Mouse (Mus musculus): ENCODE data around the gene Syn3. TPM values are rescaled to one million over a fixed set of nuclear protein-coding genes. Genes with fewer than 3 reads are reported as not detected.

The Syn3 gene
- polyA plus RNA-seq, 2 experiments: 0.11 to 0.14 TPM

DNA sequence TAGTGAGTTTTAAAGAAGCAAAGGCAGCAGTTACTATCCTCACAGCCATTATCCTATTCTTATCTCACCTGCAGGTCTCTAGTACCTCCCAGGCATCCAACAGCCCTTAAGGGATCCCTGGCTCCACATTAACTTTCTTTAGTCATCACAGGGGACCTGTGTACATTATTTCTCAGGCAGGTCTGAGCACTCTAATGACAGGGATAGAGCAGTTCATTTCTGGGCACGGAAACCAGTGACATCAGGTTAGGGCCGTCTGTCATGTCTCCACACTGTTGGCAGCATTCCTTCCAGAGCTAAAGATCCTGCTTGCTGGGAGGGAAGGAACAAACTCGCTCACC lies 477.3 kb downstream of the Syn3 start:
- WGBS (ENCODE audit: insufficient replicate concordance): 3% methylated on average over 3 of the region's 3 CpGs
- H3K9ac ChIP-seq (replicated peaks): peak overlapping the region; percentile 59

DNA sequence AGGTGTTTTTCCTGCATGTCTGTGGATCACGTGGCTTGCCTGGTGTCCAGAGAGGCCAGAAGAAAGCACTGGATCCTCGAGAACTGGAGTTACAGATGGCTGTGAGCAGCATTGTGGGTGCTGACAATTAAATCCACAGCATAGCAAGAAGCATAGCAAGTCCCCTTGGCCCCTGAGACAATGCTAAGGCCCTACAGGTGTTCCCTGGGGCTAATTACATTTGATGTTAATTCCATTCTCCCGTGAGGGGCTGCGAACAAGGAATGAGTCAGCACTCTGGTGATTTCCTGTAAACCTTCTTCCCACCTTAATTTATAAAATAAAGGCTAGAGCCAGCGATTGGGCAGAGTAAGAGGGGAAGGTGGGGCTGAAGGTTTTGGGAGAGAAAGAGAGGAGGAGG lies 479.9 kb downstream of the Syn3 start:
- Histone ChIP-seq H3K27me3 (ENCODE audit: control insufficient read depth, insufficient read depth, low read length) (no peaks in the 10 kb centered on the region), H3K36me3 (replicated peaks; ENCODE audit: control insufficient read depth, insufficient read depth, low read depth) (no peaks in the 10 kb centered on the region; the same call in 1 of the 2 replicates), H3K4me2 (ENCODE audit: low read depth) (no peak overlapping the region), H3K4me1 (replicated peaks; ENCODE audit: control insufficient read depth in 2 of 2, insufficient read depth in 2 of 2, low read length in 1 of 2) (peaks cover 0 to 6% of the 10 kb centered on the region in 2 experiments; a peak in 2 of 4 replicates), H3K27ac (no peak overlapping the region), H3K9ac (replicated peaks) (no peak overlapping the region), H3K4me3 (ENCODE audit: insufficient read depth in 1 of 2, low read depth in 2 of 2, low read length in 2 of 2) (no peak overlapping the region), H3K9me3 (ENCODE audit: control insufficient read depth, low read length) (no peaks in the 10 kb centered on the region)
- 30% methylated on average over 5 of the region's 5 CpGs for WGBS (ENCODE audit: insufficient replicate concordance)
- TF ChIP-seq EP300 (IDR thresholded peaks at IDR 0.05; ENCODE audit: low read depth) (no peak), CTCF (IDR thresholded peaks at IDR 0.05; ENCODE audit: low read depth) (no peak)
- no peak for ATAC-seq (ENCODE audit: insufficient read depth)
- no peak for DNase-seq (ENCODE audit: low read depth in 3 of 3, low spot score in 3 of 3)

More for the DNA sequence above, 477.3 kb downstream of the Syn3 start:
- Histone ChIP-seq H3K4me1 (replicated peaks; ENCODE audit: control insufficient read depth in 2 of 2, insufficient read depth in 2 of 2, low read length in 1 of 2) (peaks cover 15 to 23% of the 10 kb centered on the region in 2 experiments), H3K27ac (0 out of 2 replicates have a peak overlapping the region, but pooled peaks have one; percentile 12), H3K4me3 (ENCODE audit: insufficient read depth in 1 of 2, low read depth in 2 of 2, low read length in 2 of 2) (peak overlapping the region; percentile 47 to 74), H3K27me3 (ENCODE audit: control insufficient read depth, insufficient read depth, low read length) (no peaks in the 10 kb centered on the region), H3K36me3 (replicated peaks; ENCODE audit: control insufficient read depth, insufficient read depth, low read depth) (peaks cover 12% of the 10 kb centered on the region), H3K9me3 (ENCODE audit: control insufficient read depth, low read length) (no peaks in the 10 kb centered on the region), H3K4me2 (ENCODE audit: low read depth) (peak overlapping the region; percentile 61)
- DNase-seq (ENCODE audit: low read depth in 3 of 3, low spot score in 3 of 3) (no peak), ATAC-seq (ENCODE audit: insufficient read depth) (0 out of 2 replicates have a peak, but pooled peaks have one; percentile 5)
- TF ChIP-seq CTCF (IDR thresholded peaks at IDR 0.05; ENCODE audit: low read depth): no peak
- TF ChIP-seq EP300 (IDR thresholded peaks at IDR 0.05; ENCODE audit: low read depth): no peak

GRCm38 (mm10) chr10:86017781-86018180 lies 480.9 kb downstream of the Syn3 start:
- Histone ChIP-seq H3K4me1 (replicated peaks; ENCODE audit: control insufficient read depth in 2 of 2, insufficient read depth in 2 of 2, low read length in 1 of 2) (peaks cover 0 to 3% of the 10 kb centered on the region in 2 experiments; a peak in 1 of 4 replicates), H3K36me3 (replicated peaks; ENCODE audit: control insufficient read depth, insufficient read depth, low read depth) (no peaks in the 10 kb centered on the region), H3K27ac (no peak overlapping the region), H3K9ac (replicated peaks) (no peak overlapping the region), H3K4me3 (ENCODE audit: insufficient read depth in 1 of 2, low read depth in 2 of 2, low read length in 2 of 2) (no peak overlapping the region), H3K4me2 (ENCODE audit: low read depth) (no peak overlapping the region), H3K27me3 (ENCODE audit: control insufficient read depth, insufficient read depth, low read length) (no peaks in the 10 kb centered on the region), H3K9me3 (ENCODE audit: control insufficient read depth, low read length) (no peaks in the 10 kb centered on the region)
- no peak for DNase-seq (ENCODE audit: low read depth in 3 of 3, low spot score in 3 of 3)
- 79% methylated on average over 7 of the region's 7 CpGs for WGBS (ENCODE audit: insufficient replicate concordance)
- no peak for ATAC-seq (ENCODE audit: insufficient read depth)
- TF ChIP-seq CTCF (IDR thresholded peaks at IDR 0.05; ENCODE audit: low read depth): no peak
- no peak for TF ChIP-seq EP300 (IDR thresholded peaks at IDR 0.05; ENCODE audit: low read depth)

- 76% methylated on average over 2 of the region's 2 CpGs for WGBS (ENCODE audit: insufficient replicate concordance)
- Histone ChIP-seq H3K4me2 (ENCODE audit: low read depth) (no peak within 1 kb of the TSS), H3K36me3 (replicated peaks; ENCODE audit: control insufficient read depth, insufficient read depth, low read depth) (no peaks in the 10 kb centered on the region), H3K4me1 (replicated peaks; ENCODE audit: control insufficient read depth in 2 of 2, insufficient read depth in 2 of 2, low read length in 1 of 2) (no peaks in the 10 kb centered on the region), H3K9me3 (ENCODE audit: control insufficient read depth, low read length) (no peaks in the 10 kb centered on the region), H3K9ac (replicated peaks) (no peak within 1 kb of the TSS), H3K27ac (no peak within 1 kb of the TSS), H3K27me3 (ENCODE audit: control insufficient read depth, insufficient read depth, low read length) (no peaks in the 10 kb centered on the region), H3K4me3 (ENCODE audit: insufficient read depth in 1 of 2, low read depth in 2 of 2, low read length in 2 of 2) (no peak within 1 kb of the TSS)
- TF ChIP-seq EP300 (IDR thresholded peaks at IDR 0.05; ENCODE audit: low read depth) (no peak), CTCF (IDR thresholded peaks at IDR 0.05; ENCODE audit: low read depth) (no peak)
- no peak for ATAC-seq (ENCODE audit: insufficient read depth)
- no peak for DNase-seq (ENCODE audit: low read depth in 3 of 3, low spot score in 3 of 3)
Observed at GRCm38 (mm10) chr10:86011781-86012180, 486.9 kb downstream of the Syn3 start, which contains the start of gene Bpifc. Bpifc (minus strand) TSS chr10:86011895.

DNA sequence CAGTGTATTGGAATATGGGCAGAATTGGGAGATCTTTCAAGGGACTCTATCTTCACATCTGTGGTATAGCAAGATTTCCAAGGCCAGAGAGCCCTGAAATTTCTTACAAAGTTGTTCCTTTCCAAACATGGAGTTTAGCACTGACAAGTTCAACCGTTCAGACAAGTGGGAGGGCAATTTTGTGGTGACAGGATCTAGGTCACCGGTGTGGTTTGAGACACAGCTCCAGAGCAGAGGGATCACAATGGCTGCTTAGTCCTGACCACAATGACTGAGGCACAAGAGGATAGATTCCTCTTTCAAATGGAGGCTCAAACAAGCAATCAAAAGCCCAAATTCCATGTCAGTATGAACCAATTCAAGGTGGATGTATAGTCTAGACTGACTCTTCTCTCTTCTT lies 487.5 kb downstream of the Syn3 start:
- H3K27me3 ChIP-seq (ENCODE audit: control insufficient read depth, insufficient read depth, low read length): no peaks in the 10 kb centered on the region
- no peaks in the 10 kb centered on the region for H3K36me3 ChIP-seq (replicated peaks; ENCODE audit: control insufficient read depth, insufficient read depth, low read depth)
- DNase-seq (ENCODE audit: low read depth in 3 of 3, low spot score in 3 of 3) (no peak), ATAC-seq (ENCODE audit: insufficient read depth) (no peak)
- TF ChIP-seq CTCF (IDR thresholded peaks at IDR 0.05; ENCODE audit: low read depth): no peak
- no peak for TF ChIP-seq EP300 (IDR thresholded peaks at IDR 0.05; ENCODE audit: low read depth)
- H3K4me1 ChIP-seq (replicated peaks; ENCODE audit: control insufficient read depth in 2 of 2, insufficient read depth in 2 of 2, low read length in 1 of 2): no peaks in the 10 kb centered on the region
- no peak overlapping the region for H3K4me3 ChIP-seq (ENCODE audit: insufficient read depth in 1 of 2, low read depth in 2 of 2, low read length in 2 of 2)
- 14% methylated on average over 2 of the region's 2 CpGs for WGBS (ENCODE audit: insufficient replicate concordance)
- no peak overlapping the region for H3K9ac ChIP-seq (replicated peaks)
- no peaks in the 10 kb centered on the region for H3K9me3 ChIP-seq (ENCODE audit: control insufficient read depth, low read length)
- no peak overlapping the region for H3K27ac ChIP-seq
- no peak overlapping the region for H3K4me2 ChIP-seq (ENCODE audit: low read depth)
